Mouse (Mus musculus): Measurements from ENCODE around the gene Dync2h1.

- no peak for TF ChIP-seq CTCF (IDR thresholded peaks at IDR 0.05; ENCODE audit: low read depth)
- TF ChIP-seq EP300 (IDR thresholded peaks at IDR 0.05; ENCODE audit: low read depth) = no peak
Measured at GRCm38 (mm10) chr9:7074625-7075024, 109.6 kb downstream of the Dync2h1 start.

Measured in heart, postnatal 0 days (tissue).